Mouse (Mus musculus): ENCODE results near the gene Gm20388. TPM values are rescaled to one million over a fixed set of nuclear protein-coding genes. Genes with fewer than 3 reads are reported as not detected.
"Not testable (repeated sequence)": the region's sequence is repeated elsewhere in the genome, so short reads cannot be mapped to it uniquely, and the experiment has no call there.

Gm20388 gene
- polyA plus RNA-seq, 1 experiment from 2014 or later, result not detected

GRCm38 (mm10) chr8:123601457-123601856, 3690.8 kb downstream of the Gm20388 start:
- not testable (repeated sequence) for DNase-seq (ENCODE audit: low spot score, missing footprints); ATAC-seq (ENCODE audit: low FRiP score); H3K9me3 ChIP-seq (ENCODE audit: control insufficient read depth, low read length); H3K4me2 ChIP-seq; H3K27me3 ChIP-seq (ENCODE audit: control insufficient read depth, insufficient read depth, low read length); H3K27ac ChIP-seq (ENCODE audit: low read depth, low read length); H3K36me3 ChIP-seq (ENCODE audit: control insufficient read depth, insufficient read depth, low read length); H3K4me3 ChIP-seq (ENCODE audit: low read depth, low read length); H3K9ac ChIP-seq (ENCODE audit: low read length); H3K4me1 ChIP-seq (ENCODE audit: control insufficient read depth, insufficient read depth, low read length)
- WGBS, result no CpG with 5 or more reads among the region's 40 CpGs

GRCm38 (mm10) chr8:123612652-123613051, 3702.0 kb downstream of the Gm20388 start:
- ATAC-seq (ENCODE audit: low FRiP score); H3K36me3 ChIP-seq (ENCODE audit: control insufficient read depth, insufficient read depth, low read length); H3K9ac ChIP-seq (ENCODE audit: low read length); H3K27ac ChIP-seq (ENCODE audit: low read depth, low read length); H3K4me3 ChIP-seq (ENCODE audit: low read depth, low read length); H3K27me3 ChIP-seq (ENCODE audit: control insufficient read depth, insufficient read depth, low read length); DNase-seq (ENCODE audit: low spot score, missing footprints); H3K4me1 ChIP-seq (ENCODE audit: control insufficient read depth, insufficient read depth, low read length); H3K4me2 ChIP-seq; H3K9me3 ChIP-seq (ENCODE audit: control insufficient read depth, low read length): not testable (repeated sequence)
- WGBS, result 60% methylated on average over 1 of the region's 5 CpGs

GRCm38 (mm10) chr8:123623523-123623922, 3712.9 kb downstream of the Gm20388 start:
- not testable (repeated sequence) for H3K4me1 ChIP-seq (ENCODE audit: control insufficient read depth, insufficient read depth, low read length); H3K4me2 ChIP-seq; H3K9ac ChIP-seq (ENCODE audit: low read length); H3K9me3 ChIP-seq (ENCODE audit: control insufficient read depth, low read length); ATAC-seq (ENCODE audit: low FRiP score); DNase-seq (ENCODE audit: low spot score, missing footprints); H3K27ac ChIP-seq (ENCODE audit: low read depth, low read length); H3K36me3 ChIP-seq (ENCODE audit: control insufficient read depth, insufficient read depth, low read length); H3K4me3 ChIP-seq (ENCODE audit: low read depth, low read length)
- WGBS, result no CpG with 5 or more reads among the region's 39 CpGs
- H3K27me3 ChIP-seq (ENCODE audit: control insufficient read depth, insufficient read depth, low read length), result peaks cover 25% of the 10 kb centered on the region

GRCm38 (mm10) chr8:123624274-123624673, 3713.6 kb downstream of the Gm20388 start:
- peaks cover 4% of the 10 kb centered on the region; the same call in 1 of the 2 replicates for H3K4me1 ChIP-seq (ENCODE audit: control insufficient read depth, insufficient read depth, low read length)
- H3K4me2 ChIP-seq, result no peak overlapping the region
- H3K27me3 ChIP-seq (ENCODE audit: control insufficient read depth, insufficient read depth, low read length), result peaks cover 25% of the 10 kb centered on the region
- H3K36me3 ChIP-seq (ENCODE audit: control insufficient read depth, insufficient read depth, low read length), result no peaks in the 10 kb centered on the region
- WGBS, result 59% methylated on average over 5 of the region's 5 CpGs
- ATAC-seq (ENCODE audit: low FRiP score) (no peak), DNase-seq (ENCODE audit: low spot score, missing footprints) (peak; percentile 83)
- no peaks in the 10 kb centered on the region for H3K9me3 ChIP-seq (ENCODE audit: control insufficient read depth, low read length)
- H3K4me3 ChIP-seq (ENCODE audit: low read depth, low read length), result no peak overlapping the region
- no peak overlapping the region for H3K27ac ChIP-seq (ENCODE audit: low read depth, low read length)
- no peak overlapping the region for H3K9ac ChIP-seq (ENCODE audit: low read length)

GRCm38 (mm10) chr8:123624702-123625101, 3714.1 kb downstream of the Gm20388 start:
- Histone ChIP-seq H3K4me3 (ENCODE audit: low read depth, low read length) (no peak overlapping the region), H3K27me3 (ENCODE audit: control insufficient read depth, insufficient read depth, low read length) (peaks cover 25% of the 10 kb centered on the region), H3K36me3 (ENCODE audit: control insufficient read depth, insufficient read depth, low read length) (no peaks in the 10 kb centered on the region), H3K4me1 (ENCODE audit: control insufficient read depth, insufficient read depth, low read length) (peaks cover 4% of the 10 kb centered on the region; the same call in 1 of the 2 replicates), H3K9ac (ENCODE audit: low read length) (no peak overlapping the region), H3K4me2 (no peak overlapping the region), H3K27ac (ENCODE audit: low read depth, low read length) (no peak overlapping the region), H3K9me3 (ENCODE audit: control insufficient read depth, low read length) (no peaks in the 10 kb centered on the region)
- ATAC-seq (ENCODE audit: low FRiP score) (no peak), DNase-seq (ENCODE audit: low spot score, missing footprints) (peak; percentile 70)
- 70% methylated on average over 1 of the region's 1 CpGs for WGBS

- Histone ChIP-seq H3K4me2 (no peak overlapping the region), H3K9ac (ENCODE audit: low read length) (no peak overlapping the region), H3K4me3 (ENCODE audit: low read depth, low read length) (no peak overlapping the region), H3K27ac (ENCODE audit: low read depth, low read length) (no peak overlapping the region), H3K4me1 (ENCODE audit: control insufficient read depth, insufficient read depth, low read length) (peaks cover 4% of the 10 kb centered on the region; the same call in 1 of the 2 replicates), H3K9me3 (ENCODE audit: control insufficient read depth, low read length) (no peaks in the 10 kb centered on the region), H3K27me3 (ENCODE audit: control insufficient read depth, insufficient read depth, low read length) (peaks cover 25% of the 10 kb centered on the region), H3K36me3 (ENCODE audit: control insufficient read depth, insufficient read depth, low read length) (no peaks in the 10 kb centered on the region)
- 34% methylated on average over 2 of the region's 2 CpGs for whole genome bisulfite sequencing
- DNase-seq (ENCODE audit: low spot score, missing footprints) (peak; percentile 80), ATAC-seq (ENCODE audit: low FRiP score) (no peak)
Observed at GRCm38 (mm10) chr8:123625717-123626116, 3715.1 kb downstream of the Gm20388 start.

GRCm38 (mm10) chr8:123627410-123628147, 3716.9 kb downstream of the Gm20388 start:
- WGBS, result 63% methylated on average over 6 of the region's 6 CpGs
- peaks cover 4% of the 10 kb centered on the region; the same call in 1 of the 2 replicates for H3K4me1 ChIP-seq (ENCODE audit: control insufficient read depth, insufficient read depth, low read length)
- no peaks in the 10 kb centered on the region for H3K36me3 ChIP-seq (ENCODE audit: control insufficient read depth, insufficient read depth, low read length)
- H3K4me3 ChIP-seq (ENCODE audit: low read depth, low read length), result no peak overlapping the region
- ATAC-seq (ENCODE audit: low FRiP score) (no peak), DNase-seq (ENCODE audit: low spot score, missing footprints) (peak; percentile 76)
- H3K9me3 ChIP-seq (ENCODE audit: control insufficient read depth, low read length), result no peaks in the 10 kb centered on the region
- no peak overlapping the region for H3K4me2 ChIP-seq
- no peak overlapping the region for H3K9ac ChIP-seq (ENCODE audit: low read length)
- no peak overlapping the region for H3K27ac ChIP-seq (ENCODE audit: low read depth, low read length)
- peaks cover 25% of the 10 kb centered on the region for H3K27me3 ChIP-seq (ENCODE audit: control insufficient read depth, insufficient read depth, low read length)

GRCm38 (mm10) chr8:123628253-123628967, 3717.8 kb downstream of the Gm20388 start:
- H3K27me3 ChIP-seq (ENCODE audit: control insufficient read depth, insufficient read depth, low read length), result peaks cover 25% of the 10 kb centered on the region
- peak overlapping the region; percentile 22 for H3K4me3 ChIP-seq (ENCODE audit: low read depth, low read length)
- H3K36me3 ChIP-seq (ENCODE audit: control insufficient read depth, insufficient read depth, low read length), result no peaks in the 10 kb centered on the region
- DNase-seq (ENCODE audit: low spot score, missing footprints), result peak; percentile 94
- H3K27ac ChIP-seq (ENCODE audit: low read depth, low read length), result no peak overlapping the region
- peak overlapping the region; percentile 54 for H3K4me2 ChIP-seq
- peaks cover 4% of the 10 kb centered on the region; the same call in 1 of the 2 replicates for H3K4me1 ChIP-seq (ENCODE audit: control insufficient read depth, insufficient read depth, low read length)
- WGBS, result under 1% methylated on average over 8 of the region's 8 CpGs
- H3K9me3 ChIP-seq (ENCODE audit: control insufficient read depth, low read length), result no peaks in the 10 kb centered on the region
- peak overlapping the region; percentile 31; the same call in 1 of the 2 replicates for H3K9ac ChIP-seq (ENCODE audit: low read length)
- 0 out of 2 replicates have a peak, but pooled peaks have one; percentile 14 for ATAC-seq (ENCODE audit: low FRiP score)

All from midbrain, embryonic 11.5 days (tissue).